Mouse (Mus musculus) hindbrain, embryonic 10.5 days (tissue): ENCODE data around the gene Tbc1d9b. TPM values are rescaled to one million over a fixed set of nuclear protein-coding genes. Genes with fewer than 3 reads are reported as not detected.
"Not testable (repeated sequence)": the region's sequence is repeated elsewhere in the genome, so short reads cannot be mapped to it uniquely, and the experiment has no call there.

Experiments
- DNase-seq: peaks from one replicate; pipeline ENCODE4 v3.0.0-alpha.2; 2017; ENCODE audit warnings: low spot score
- H3K27ac ChIP-seq: fragments of 300-500 bp; sonication (generic); 2 replicates; pipeline ENCODE4 v1.5.1; 2016; ENCODE audit warnings: mild to moderate bottlenecking, moderate library complexity
- H3K27me3 ChIP-seq: fragments of 300-500 bp; sonication (generic); 2 replicates; pipeline ENCODE4 v1.6.1; 2016; ENCODE audit warnings: mild to moderate bottlenecking; ENCODE audit not compliant: poor library complexity, insufficient read depth, severe bottlenecking
- H3K36me3 ChIP-seq: fragments of 300-500 bp; sonication (generic); 2 replicates; pipeline ENCODE4 v1.6.1; 2016; ENCODE audit warnings: mild to moderate bottlenecking, moderate library complexity
- H3K4me1 ChIP-seq: fragments of 300-500 bp; sonication (generic); replicated peaks from 2 replicates; pipeline ENCODE4 v1.6.1; 2016; ENCODE audit warnings: mild to moderate bottlenecking
- H3K4me3 ChIP-seq: fragments of 300-500 bp; sonication (generic); 2 replicates; pipeline ENCODE4 v1.5.1; 2016; ENCODE audit warnings: mild to moderate bottlenecking, moderate library complexity
- H3K9me3 ChIP-seq: fragments of 300-500 bp; sonication (generic); 2 replicates; pipeline ENCODE4 v1.6.1; 2016; ENCODE audit warnings: mild to moderate bottlenecking, moderate library complexity
- WGBS: fragments of 180-500 bp; shearing (Covaris S2); methylation state at CpG from one replicate; pipeline ENCODE4 v1.1.7; 2016; 5-methylcytosine and 5-hydroxymethylcytosine counted together
- polyA plus RNA-seq: library from polyadenylated mRNA; unstranded; fragments of >200 nt; fragmentation: Nextera tagmentation; extraction: Ambion mirVana; gene quantifications from 2 replicates; pipeline ENCODE4 v1.2.1, GENCODE M21; 2016

The Tbc1d9b gene
- polyA plus RNA-seq, 1 experiment from 2014 or later: 39.3 TPM

DNA sequence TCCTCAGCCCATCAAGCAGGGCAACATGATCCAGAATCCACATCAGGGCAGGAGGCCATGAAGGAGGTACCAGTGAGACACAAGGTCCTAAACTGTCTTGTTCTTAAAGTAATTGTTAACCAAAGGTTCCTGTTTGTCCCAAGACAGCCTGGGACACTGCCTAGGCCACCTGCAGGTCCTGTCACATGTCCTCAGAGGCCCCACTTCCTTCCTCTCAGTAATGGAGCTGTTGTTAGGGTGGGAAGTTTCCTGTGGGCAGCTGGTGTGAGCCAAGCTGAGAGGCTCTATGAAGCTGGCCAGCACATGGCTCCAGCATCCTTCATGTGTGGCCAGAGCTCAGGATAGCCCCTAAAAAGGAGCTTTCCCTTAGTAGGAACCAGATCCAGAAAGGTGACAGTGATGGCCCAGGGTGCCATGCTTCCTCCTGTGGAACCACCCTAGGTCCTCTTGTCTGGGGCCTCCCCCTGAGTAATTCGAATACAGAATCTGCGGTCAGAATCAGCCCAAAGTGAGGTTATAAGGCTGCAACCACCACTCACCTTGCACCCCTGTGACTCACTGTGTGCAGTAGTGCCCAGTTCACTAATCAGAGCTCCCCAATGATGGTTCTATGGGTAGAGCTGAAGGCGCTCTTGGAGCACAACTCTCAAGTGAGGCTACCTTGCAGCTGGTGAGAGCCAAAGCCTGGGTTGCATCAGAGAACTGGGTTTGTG is 31.3 kb downstream of the Tbc1d9b start:
- no peak overlapping the region for H3K4me3 ChIP-seq
- no peak overlapping the region for H3K27ac ChIP-seq
- H3K36me3 ChIP-seq: peaks cover 82% of the 10 kb centered on the region
- no peaks in the 10 kb centered on the region for H3K9me3 ChIP-seq
- WGBS: 92% methylated on average over 3 of the region's 3 CpGs
- no peaks in the 10 kb centered on the region for H3K4me1 ChIP-seq
- no peak for DNase-seq
- no peaks in the 10 kb centered on the region for H3K27me3 ChIP-seq

DNA sequence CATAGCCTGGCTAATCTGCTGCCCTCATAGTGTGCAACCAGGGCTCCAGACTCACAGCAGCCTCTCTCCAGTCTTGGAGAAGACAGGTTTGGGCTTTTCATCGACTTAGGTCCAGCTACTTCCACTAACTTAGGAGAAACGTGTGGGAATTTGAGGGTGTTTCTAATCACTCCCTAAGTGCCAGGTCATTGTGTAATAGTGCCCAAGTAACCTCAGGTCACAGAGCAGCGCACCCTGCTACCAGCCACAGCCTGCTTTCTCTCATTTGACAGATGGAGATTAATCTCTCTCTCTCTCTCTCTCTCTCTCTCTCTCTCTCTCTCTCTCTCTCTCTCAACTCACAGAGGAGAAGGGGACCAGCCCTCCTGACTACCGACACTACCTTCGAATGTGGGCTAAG is 37.2 kb downstream of the Tbc1d9b start:
- no peak overlapping the region for H3K4me3 ChIP-seq
- no peaks in the 10 kb centered on the region for H3K4me1 ChIP-seq
- no peak overlapping the region for H3K27ac ChIP-seq
- WGBS: 89% methylated on average over 5 of the region's 5 CpGs
- no peak for DNase-seq
- H3K27me3 ChIP-seq: no peaks in the 10 kb centered on the region
- peaks cover 68% of the 10 kb centered on the region for H3K36me3 ChIP-seq
- H3K9me3 ChIP-seq: no peaks in the 10 kb centered on the region

DNA sequence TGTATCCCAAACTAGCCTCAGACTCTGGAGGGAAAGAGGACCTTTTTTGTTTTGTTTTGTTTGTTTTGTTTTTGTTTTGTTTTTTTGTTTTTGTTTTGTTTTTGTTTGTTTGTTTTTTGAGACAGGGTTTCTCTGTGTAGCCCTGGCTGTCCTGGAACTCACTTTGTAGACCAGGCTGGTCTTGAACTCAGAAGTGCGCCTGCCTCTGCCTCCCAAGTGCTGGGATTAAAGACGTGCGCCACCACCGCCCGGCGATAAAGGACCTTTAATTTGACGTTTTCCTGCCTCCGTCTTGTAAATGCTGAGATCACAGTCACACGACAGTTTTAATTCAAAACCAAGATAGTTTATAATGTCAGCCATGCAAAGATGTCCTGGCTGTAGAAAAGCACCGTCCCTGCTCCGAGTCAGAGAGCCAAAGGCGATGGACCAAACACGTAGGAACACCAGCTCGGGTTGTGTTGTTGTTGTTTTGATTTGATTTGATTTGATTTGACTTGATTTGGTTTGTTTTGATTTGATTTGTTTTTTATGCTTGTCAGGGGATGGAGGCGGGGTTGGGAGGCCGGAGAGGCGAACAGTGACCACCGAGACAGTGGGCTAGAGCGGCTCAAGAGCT is 43.0 kb downstream of the Tbc1d9b start, which contains the start of gene Mrnip:
Gene Mrnip, plus strand, starts transcription at position 334 of the 619 bp plus-strand sequence.
- Histone ChIP-seq H3K4me3 (peak within 1 kb of the TSS; percentile 75), H3K36me3 (peaks cover 53% of the 10 kb centered on the region), H3K27ac (peak within 1 kb of the TSS; percentile 89), H3K4me1 (peaks cover 11% of the 10 kb centered on the region)
- DNase-seq, H3K27me3 ChIP-seq, H3K9me3 ChIP-seq: not testable (repeated sequence)
- WGBS: 5% methylated on average over 19 of the region's 19 CpGs

DNA sequence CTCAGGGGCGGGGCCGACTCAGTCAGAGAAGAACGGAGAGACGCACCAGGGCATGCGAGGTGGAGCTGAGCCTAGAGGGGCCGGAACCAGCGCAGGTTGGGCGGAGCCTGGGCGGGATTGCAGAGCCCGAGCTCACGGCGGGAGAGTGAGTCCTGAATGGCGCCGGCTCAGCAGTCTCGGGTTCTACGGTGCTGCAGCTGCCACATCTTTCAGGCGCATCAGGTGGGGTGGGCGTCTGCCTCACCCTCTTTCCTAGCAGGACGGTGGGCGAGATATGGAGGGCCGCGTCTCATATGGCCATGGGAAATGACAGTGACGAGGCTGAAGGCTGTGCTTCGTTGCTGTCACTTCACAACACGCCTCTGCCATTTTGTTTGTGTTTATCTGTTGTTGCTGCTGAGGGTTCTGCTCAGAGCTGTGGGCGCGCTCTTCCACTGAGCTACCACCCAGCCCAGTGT is 43.6 kb downstream of the Tbc1d9b start:
- H3K27ac ChIP-seq: peak overlapping the region; percentile 89
- under 1% methylated on average over 27 of the region's 27 CpGs for WGBS

DNA sequence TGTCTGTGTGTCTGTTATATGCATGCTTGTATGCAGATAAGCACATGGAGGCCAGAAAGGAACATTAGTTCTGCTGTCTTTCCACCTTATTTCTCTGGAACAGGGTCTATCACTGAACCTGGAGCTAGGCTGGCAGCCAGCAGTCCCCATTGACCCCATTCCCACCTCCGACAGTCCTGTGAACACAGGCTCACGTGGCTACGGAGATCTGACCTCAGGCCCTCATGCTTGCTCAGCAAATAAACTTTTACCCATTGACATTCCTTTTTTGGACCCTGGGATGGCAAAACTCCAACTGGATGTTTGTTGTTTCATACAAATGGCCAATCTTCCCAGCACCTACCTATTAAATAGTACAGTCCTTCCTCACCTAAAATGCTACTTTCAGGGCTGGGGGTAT is 45.2 kb downstream of the Tbc1d9b start:
- no peak for DNase-seq
- Histone ChIP-seq H3K4me3 (no peak overlapping the region), H3K27me3 (no peaks in the 10 kb centered on the region), H3K27ac (no peak overlapping the region), H3K36me3 (peaks cover 36% of the 10 kb centered on the region), H3K4me1 (peaks cover 11% of the 10 kb centered on the region), H3K9me3 (no peaks in the 10 kb centered on the region)
- WGBS: 82% methylated on average over 3 of the region's 3 CpGs

More for the DNA sequence above, 43.6 kb downstream of the Tbc1d9b start:
- H3K4me3 ChIP-seq: peak overlapping the region; percentile 75
- DNase-seq: peak; percentile 98
- H3K36me3 ChIP-seq: peaks cover 48% of the 10 kb centered on the region
- no peaks in the 10 kb centered on the region for H3K9me3 ChIP-seq
- no peaks in the 10 kb centered on the region for H3K27me3 ChIP-seq
- peaks cover 11% of the 10 kb centered on the region for H3K4me1 ChIP-seq

DNA sequence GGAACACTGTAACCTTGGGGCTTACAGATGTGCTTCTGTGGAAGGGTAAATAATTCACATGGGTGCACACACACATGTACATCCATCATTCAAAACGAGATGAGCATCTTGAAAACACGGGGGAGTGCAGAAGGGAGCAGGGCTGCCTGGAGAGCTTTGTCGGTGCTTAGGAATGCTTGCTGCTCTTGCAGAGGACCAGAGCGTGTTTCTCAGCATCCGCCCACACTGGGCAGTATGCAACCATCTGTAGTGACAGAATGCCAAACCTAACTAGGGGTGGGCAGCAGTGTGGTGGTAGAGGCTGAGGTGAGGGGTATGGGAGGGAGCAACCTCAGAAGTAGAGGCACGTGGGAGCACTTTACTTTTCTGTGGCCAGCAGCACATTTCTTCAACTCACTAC is 45.9 kb downstream of the Tbc1d9b start:
- Histone ChIP-seq H3K36me3 (peaks cover 32% of the 10 kb centered on the region), H3K27ac (no peak overlapping the region), H3K27me3 (no peaks in the 10 kb centered on the region), H3K4me3 (no peak overlapping the region), H3K4me1 (peaks cover 11% of the 10 kb centered on the region), H3K9me3 (no peaks in the 10 kb centered on the region)
- no peak for DNase-seq
- 77% methylated on average over 6 of the region's 6 CpGs for WGBS

DNA sequence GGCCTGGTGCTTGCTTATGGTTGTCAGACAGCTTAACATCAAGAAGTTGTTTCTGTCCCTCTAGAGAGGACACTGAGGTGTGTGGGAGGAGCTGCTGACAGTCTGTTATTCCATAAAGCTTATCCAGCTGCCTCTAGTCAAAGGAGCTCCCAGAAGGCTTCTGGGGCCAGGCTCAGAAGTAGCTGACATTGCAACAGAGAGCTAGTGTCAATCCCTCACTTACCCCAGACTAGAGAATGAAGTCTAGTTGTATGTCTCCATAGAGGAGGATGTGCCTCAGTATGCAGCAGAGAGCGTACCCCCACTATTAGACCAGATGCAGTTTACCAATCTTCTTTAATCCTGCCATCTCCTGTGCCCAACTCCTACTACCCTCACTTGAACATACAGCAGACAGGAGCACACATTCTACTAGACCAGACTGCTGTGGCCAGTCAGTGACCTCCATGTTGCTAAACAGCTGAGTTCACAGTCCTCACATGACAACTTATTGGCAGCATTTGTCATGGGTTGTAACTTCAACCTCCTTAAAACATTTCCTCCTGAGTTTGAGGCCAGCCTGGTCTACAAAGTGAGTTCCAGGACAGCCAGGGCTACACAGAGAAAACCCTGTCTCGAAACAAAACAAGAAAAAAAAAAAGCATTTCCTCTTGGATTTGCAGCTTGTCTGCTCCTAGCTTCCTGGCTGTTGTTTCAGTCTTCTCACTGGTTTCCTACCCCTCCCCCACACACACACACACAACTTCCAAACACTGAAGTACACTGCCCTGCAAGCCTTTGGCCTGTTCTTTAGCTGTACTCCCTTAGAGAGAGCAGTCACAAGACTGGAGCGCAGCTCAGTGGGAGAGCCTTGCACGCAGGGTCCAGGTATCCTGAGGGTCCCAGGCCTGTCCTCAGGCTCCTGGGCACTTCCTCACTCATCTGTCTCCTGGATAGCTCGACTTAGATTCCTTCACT is 47.6 kb downstream of the Tbc1d9b start:
- H3K27ac ChIP-seq: no peak overlapping the region
- no peaks in the 10 kb centered on the region for H3K27me3 ChIP-seq
- peaks cover 11% of the 10 kb centered on the region for H3K4me1 ChIP-seq
- H3K36me3 ChIP-seq: peaks cover 45% of the 10 kb centered on the region
- no peak overlapping the region for H3K4me3 ChIP-seq
- WGBS: 78% methylated on average over 5 of the region's 5 CpGs
- H3K9me3 ChIP-seq: no peaks in the 10 kb centered on the region
- no peak for DNase-seq

DNA sequence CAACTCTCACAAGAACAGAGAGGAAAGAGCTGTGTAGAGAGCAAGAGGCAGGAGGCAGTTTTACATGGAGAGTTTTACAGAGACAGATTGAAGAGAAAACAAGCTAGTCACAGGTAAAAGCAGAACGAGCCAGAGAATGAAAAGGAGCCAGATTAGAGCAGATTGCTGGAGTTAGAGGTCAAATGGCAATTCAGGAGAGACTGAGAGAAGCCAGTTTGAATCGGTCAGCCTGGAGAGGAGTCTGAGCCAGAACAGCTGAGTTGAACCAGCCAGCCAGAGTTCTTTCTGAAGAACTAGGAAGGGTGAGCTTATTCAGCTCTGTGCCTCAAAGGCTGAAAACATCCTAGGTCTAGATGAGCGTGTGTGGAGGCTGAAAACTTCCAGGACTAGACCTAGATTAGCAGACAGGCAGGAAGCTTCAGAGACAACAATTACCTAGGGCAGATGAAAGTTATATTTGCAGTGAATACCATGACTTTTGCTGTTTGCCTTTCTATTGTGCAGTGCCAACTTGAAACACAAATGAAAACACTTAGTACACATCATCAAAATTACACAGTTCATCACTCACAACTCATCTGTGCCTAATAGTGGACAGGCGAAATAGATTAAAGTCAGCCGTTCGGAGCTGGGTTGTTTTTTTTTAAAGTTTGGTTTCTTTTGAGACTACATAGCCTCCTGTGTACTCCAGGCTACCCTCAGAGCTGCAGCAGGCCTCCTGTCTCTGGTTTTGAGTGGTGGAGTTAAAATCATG is 49.5 kb downstream of the Tbc1d9b start:
- Histone ChIP-seq H3K27me3 (no peaks in the 10 kb centered on the region), H3K27ac (no peak overlapping the region), H3K36me3 (peaks cover 52% of the 10 kb centered on the region), H3K9me3 (no peaks in the 10 kb centered on the region), H3K4me3 (no peak overlapping the region), H3K4me1 (peaks cover 5% of the 10 kb centered on the region; the same call in 1 of the 2 replicates)
- no peak for DNase-seq
- 81% methylated on average over 6 of the region's 6 CpGs for WGBS

DNA sequence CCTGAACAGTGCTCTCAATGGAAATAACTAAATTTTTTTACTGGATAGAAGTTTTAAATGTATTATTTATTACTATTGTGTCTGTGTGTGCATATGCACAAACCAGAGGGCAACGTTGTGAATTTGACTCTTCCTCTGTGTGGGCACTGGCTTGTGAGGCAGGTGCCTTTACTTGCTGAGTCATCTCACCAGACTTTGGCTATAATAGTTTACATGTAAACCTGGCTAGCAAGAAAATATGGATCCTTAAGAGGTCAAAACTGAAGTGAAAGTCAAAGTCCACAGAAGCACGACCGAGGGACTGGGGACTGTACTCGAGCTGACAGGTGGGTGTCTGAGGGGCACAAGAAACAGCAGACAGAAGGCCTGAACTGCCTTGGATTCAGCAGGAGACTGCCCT is 51.5 kb downstream of the Tbc1d9b start:
- no peak for DNase-seq
- WGBS: 91% methylated on average over 4 of the region's 4 CpGs
- peaks cover 46% of the 10 kb centered on the region for H3K36me3 ChIP-seq
- H3K4me3 ChIP-seq: no peak overlapping the region
- no peaks in the 10 kb centered on the region for H3K9me3 ChIP-seq
- no peak overlapping the region for H3K27ac ChIP-seq
- H3K4me1 ChIP-seq: no peaks in the 10 kb centered on the region
- H3K27me3 ChIP-seq: no peaks in the 10 kb centered on the region

DNA sequence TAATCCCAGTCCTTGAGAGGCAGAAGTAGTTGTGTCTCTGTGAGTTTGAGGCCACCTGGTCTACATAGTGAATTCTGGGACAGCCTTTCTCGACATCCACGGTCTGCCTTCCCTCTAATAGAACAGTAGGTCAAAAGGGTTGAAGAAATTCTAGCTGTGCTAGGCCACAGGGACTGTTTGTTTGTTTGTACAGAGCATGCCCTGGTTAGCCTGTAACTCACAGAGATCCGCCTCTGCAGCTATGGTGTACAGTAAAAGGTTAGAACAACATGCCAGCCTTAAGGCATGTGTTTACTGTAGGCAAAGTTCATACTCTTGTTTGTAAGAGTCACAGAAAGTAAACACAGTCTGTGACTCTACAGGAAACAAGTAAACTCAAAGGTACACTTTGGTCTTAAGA is 53.6 kb downstream of the Tbc1d9b start:
- WGBS: 77% methylated on average over 3 of the region's 3 CpGs
- Histone ChIP-seq H3K36me3 (peaks cover 34% of the 10 kb centered on the region), H3K27me3 (no peaks in the 10 kb centered on the region), H3K27ac (no peak overlapping the region), H3K4me1 (no peaks in the 10 kb centered on the region), H3K9me3 (no peaks in the 10 kb centered on the region), H3K4me3 (no peak overlapping the region)
- DNase-seq: no peak

DNA sequence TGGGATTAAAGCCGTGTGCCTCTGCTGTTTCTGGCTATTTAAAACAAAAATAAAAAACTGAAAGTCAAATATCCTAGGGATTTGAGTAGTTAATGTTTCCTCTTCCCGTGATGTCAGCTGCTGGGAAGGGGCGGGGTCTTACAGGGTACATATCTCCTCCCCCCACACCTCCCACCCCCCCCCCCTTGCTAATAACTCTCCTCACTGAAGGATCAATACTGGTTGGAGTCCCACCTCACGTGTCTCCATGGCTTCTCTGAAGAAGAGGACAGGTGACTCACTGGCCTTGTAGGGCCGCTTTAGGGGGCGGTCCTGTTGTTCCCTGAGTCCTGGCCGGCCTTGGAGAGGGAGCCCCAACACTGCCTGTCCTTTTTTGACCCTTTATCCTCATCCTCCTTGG is 57.5 kb downstream of the Tbc1d9b start:
- H3K27me3 ChIP-seq: no peaks in the 10 kb centered on the region
- WGBS: 79% methylated on average over 7 of the region's 7 CpGs

DNA sequence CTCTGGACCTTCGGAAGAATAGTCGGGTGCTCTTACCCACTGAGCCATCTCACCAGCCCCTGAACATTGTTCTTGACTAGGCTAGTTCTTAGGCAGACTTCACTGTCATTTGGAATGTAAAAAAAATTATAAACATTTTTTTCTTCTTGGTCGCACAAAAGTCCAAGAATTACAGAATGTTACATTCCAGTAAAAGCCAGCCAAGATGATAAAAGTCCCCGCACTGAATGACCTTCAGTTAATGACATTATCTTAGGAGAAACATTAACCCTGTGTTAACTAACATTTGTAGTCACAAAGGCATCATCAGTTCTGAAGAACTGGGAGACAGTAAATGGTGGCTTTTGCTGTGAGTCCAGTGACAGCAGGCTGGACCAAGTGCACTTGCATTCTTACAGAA is 59.2 kb downstream of the Tbc1d9b start:
- DNase-seq: no peak
- peaks cover 21% of the 10 kb centered on the region for H3K36me3 ChIP-seq
- H3K27ac ChIP-seq: no peak overlapping the region
- 96% methylated on average over 4 of the region's 4 CpGs for whole genome bisulfite sequencing
- H3K9me3 ChIP-seq: no peaks in the 10 kb centered on the region
- H3K4me3 ChIP-seq: no peak overlapping the region
- no peaks in the 10 kb centered on the region for H3K4me1 ChIP-seq
- H3K27me3 ChIP-seq: no peaks in the 10 kb centered on the region

More for the DNA sequence above, 57.5 kb downstream of the Tbc1d9b start:
- DNase-seq: no peak
- no peaks in the 10 kb centered on the region for H3K9me3 ChIP-seq
- H3K36me3 ChIP-seq: peaks cover 16% of the 10 kb centered on the region
- H3K4me1 ChIP-seq: no peaks in the 10 kb centered on the region
- no peak overlapping the region for H3K27ac ChIP-seq
- no peak overlapping the region for H3K4me3 ChIP-seq
